Mouse (Mus musculus) left cerebral cortex, adult 8-10 months (tissue): ENCODE measurements around the gene Rpsa. TPM values are rescaled to one million over a fixed set of nuclear protein-coding genes. Genes with fewer than 3 reads are reported as not detected.
A peak's percentile ranks its signal among the peaks of the same experiment; 100 is the strongest.

ENCODE experiments used
- DNase-seq, 2 experiments: peaks; one replicate each; pipeline ENCODE4 v3.0.0; 2022; ENCODE audit warnings: low spot score in 2 of 2
- total RNA-seq, 4 experiments: library from RNA; stranded (reverse); gene quantifications; 2 replicates each; pipeline ENCODE4 v1.2.4; 2022

Rpsa gene
- total RNA-seq, 4 experiments from 2014 or later = 420 to 493 (median 451) TPM

DNA sequence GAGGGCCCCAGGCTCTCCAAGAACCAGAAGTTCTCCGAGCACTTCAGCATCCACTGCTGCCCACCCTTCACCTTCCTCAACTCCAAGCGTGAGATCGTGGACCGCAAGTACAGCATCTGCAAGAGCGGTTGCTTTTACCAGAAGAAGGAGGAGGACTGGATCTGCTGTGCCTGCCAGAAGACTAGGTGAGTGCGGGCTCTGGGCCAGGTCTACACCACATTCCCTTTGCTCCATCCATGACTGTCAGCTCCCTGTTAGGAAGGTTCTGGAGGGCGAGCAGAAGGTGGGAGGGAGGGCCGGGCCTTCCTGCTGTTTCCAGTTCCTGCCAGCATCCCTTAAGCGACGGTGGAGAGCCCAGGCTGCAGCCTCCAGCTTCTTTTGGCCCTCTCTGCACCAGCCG is 40.3 kb downstream of the Rpsa start:
- DNase-seq = no peak

DNA sequence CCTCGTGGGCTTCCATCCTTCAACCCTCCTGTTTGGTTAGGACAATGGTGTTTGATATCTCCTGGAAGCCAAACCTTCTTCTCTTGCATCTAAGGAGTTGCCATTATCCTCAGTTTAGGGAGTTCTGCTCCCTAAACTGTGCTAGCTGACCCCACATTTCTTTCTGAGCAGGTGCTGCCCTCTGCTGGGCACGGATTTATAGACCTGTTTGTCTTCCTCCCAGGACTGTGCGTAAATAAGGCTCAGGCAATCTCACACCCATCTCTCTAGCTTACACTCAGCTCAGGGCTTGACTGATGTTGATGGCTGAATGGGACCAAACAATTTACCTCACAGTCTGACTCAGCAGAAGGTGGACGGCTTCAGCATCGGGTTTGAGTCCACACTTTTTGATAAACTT is 43.8 kb downstream of the Rpsa start:
- peak in 1 of 2 experiments; percentile 60 for DNase-seq

DNA sequence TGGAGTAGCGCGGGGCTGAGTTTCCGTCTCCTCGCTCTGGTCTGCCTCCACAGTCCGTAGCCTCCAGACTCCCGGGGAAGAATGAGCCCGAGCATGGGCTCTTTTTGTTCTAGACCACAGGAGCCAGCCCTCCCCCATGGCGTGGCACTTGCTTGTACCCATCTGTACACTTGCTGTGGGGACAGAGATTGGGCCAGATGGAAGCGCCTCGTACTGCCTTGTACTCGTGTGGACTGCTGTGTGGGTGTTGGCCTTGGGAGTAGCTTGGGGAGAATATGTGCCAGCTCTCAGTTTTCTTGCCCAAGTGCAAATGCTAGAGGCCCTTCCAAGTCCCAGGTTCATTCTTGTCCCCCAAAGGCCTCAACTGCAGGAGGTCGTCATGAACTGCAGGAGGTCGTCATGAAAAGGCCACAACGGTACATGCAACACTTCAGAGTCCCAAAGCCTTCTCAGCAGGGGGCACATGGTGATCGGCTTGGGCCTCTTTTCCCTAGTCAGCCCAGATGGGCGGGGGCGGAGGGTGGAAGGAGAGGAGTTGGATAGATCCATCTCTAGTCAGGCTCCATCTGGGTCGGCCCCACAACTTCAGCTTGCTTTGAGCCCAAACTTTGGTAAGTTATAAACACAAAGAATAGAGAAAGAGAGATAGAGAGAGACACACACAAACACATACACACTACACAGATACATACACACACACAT is 47.1 kb downstream of the Rpsa start:
- peak in 1 of 2 experiments; percentile 84 for DNase-seq

DNA sequence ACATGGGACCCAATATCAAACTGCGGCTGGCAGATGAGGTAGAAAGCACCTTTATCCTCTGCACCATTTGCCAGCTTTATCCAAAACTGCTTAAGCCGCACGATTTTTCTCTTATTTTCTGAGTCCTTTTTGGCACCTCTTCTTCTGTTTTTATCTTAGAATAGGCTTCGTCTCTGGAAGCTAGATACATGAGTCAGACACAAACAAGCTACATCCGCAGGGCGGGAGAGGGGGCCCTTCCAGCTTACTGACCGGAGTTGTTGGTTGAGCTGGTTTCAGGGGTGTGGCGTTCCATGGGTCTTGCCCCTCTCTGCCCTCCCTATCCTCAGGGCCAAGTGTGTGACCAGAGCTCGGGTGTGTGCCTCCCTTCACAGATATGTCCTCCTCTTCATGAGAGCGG is 51.3 kb downstream of the Rpsa start:
- DNase-seq = no peak

Other genes with a start within 250 kb of the Rpsa start
- 10 to 100 TPM; 71.9 to 79.6 (median 78.1) TPM for gene Wdr48, start 232.8 kb upstream of the Rpsa start, total RNA-seq
- 10 to 100 TPM; 32.8 to 40.9 (median 36.8) TPM for gene Gorasp1, start 190.1 kb upstream of the Rpsa start, total RNA-seq
- gene Ttc21a, start 190.1 kb upstream of the Rpsa start, total RNA-seq = 1 to 10 TPM in 1 of 4 experiments, under 1 TPM in 3; 0.70 to 1.2 (median 0.81) TPM
- 10 to 100 TPM; 13.4 to 25.5 (median 14.7) TPM for gene Csrnp1, start 143.0 kb upstream of the Rpsa start, total RNA-seq
- gene Xirp1, start 104.1 kb upstream of the Rpsa start, total RNA-seq = under 1 TPM; 0.07 to 0.51 (median 0.31) TPM
- 10 to 100 TPM; 33.1 to 69.0 (median 47.4) TPM for gene Cx3cr1, start 57.8 kb upstream of the Rpsa start, total RNA-seq
- gene Ccr8, start 35.6 kb upstream of the Rpsa start, total RNA-seq = not detected
- gene Slc25a38, start 17.3 kb upstream of the Rpsa start, total RNA-seq = 10 to 100 TPM; 21.0 to 24.1 (median 22.5) TPM
- 100 to 1,000 TPM; 408 to 480 (median 458) TPM for gene Mobp, start 22.0 kb downstream of the Rpsa start, total RNA-seq
- 10 to 100 TPM; 63.9 to 73.0 (median 68.2) TPM for gene Myrip, start 173.8 kb downstream of the Rpsa start, total RNA-seq